Mouse (Mus musculus) limb, embryonic 14.5 days (tissue): ENCODE results near the gene Rap1gap2. TPM values are rescaled to one million over a fixed set of nuclear protein-coding genes. Genes with fewer than 3 reads are reported as not detected.

Experiments used
- ATAC-seq: fragments of 200-750 bp; cut with Nextera tagmentation; 2 replicates; pipeline ENCODE4 v1.8.0; 2017; ENCODE audit warnings: low read depth, moderate number of reproducible peaks, moderate TSS enrichment; ENCODE audit not compliant: low FRiP score
- DNase-seq: peaks from one replicate; pipeline ENCODE4 v3.0.0-alpha.2; 2015; ENCODE audit warnings: low spot score
- H3K27ac ChIP-seq: fragments of 300-500 bp; sonication (generic); replicated peaks from 2 replicates; pipeline ENCODE4 v1.5.1; 2014; ENCODE audit warnings: low read depth, mild to moderate bottlenecking, low read length, moderate library complexity, mixed read lengths
- H3K27me3 ChIP-seq: fragments of 300-500 bp; sonication (generic); 2 replicates; pipeline ENCODE4 v1.6.1; 2014; ENCODE audit warnings: low read length, mixed read lengths; ENCODE audit not compliant: control insufficient read depth, insufficient read depth
- H3K36me3 ChIP-seq: fragments of 300-500 bp; sonication (generic); 2 replicates; pipeline ENCODE4 v1.6.1; 2014; ENCODE audit warnings: mild to moderate bottlenecking, low read length, moderate library complexity, mixed read lengths; ENCODE audit not compliant: control insufficient read depth, insufficient read depth
- H3K4me1 ChIP-seq: fragments of 300-500 bp; sonication (generic); 2 replicates; pipeline ENCODE4 v1.6.1; 2014; ENCODE audit warnings: antibody characterized with exemption, low read length, mixed read lengths; ENCODE audit not compliant: control insufficient read depth, insufficient read depth
- H3K4me2 ChIP-seq: fragments of 300-500 bp; sonication (generic); replicated peaks from 2 replicates; pipeline ENCODE4 v1.6.1; 2014; ENCODE audit warnings: low read depth, mild to moderate bottlenecking, low read length, moderate library complexity; ENCODE audit not compliant: severe bottlenecking
- H3K4me3 ChIP-seq: fragments of 300-500 bp; sonication (generic); replicated peaks from 2 replicates; pipeline ENCODE4 v1.5.1; 2014; ENCODE audit warnings: low read length
- H3K9ac ChIP-seq: fragments of 300-500 bp; sonication (generic); 2 replicates; pipeline ENCODE4 v1.6.1; 2014; ENCODE audit warnings: mild to moderate bottlenecking, low read depth, low read length, moderate library complexity; ENCODE audit not compliant: severe bottlenecking
- H3K9me3 ChIP-seq: fragments of 300-500 bp; sonication (generic); 2 replicates; pipeline ENCODE4 v1.6.1; 2016; ENCODE audit warnings: low read length; ENCODE audit not compliant: control insufficient read depth
- POLR2A ChIP-seq: fragments of 200-500 bp; IDR thresholded peaks from 2 replicates; pipeline ENCODE4 v1.8.0; 2012; ENCODE audit warnings: inconsistent platforms, mild to moderate bottlenecking, moderate library complexity, borderline replicate concordance; ENCODE audit not compliant: insufficient read depth, insufficient read length; ENCODE audit errors: extremely low read depth
- WGBS: fragments of 180-500 bp; shearing (Covaris S2); extraction: QIAGEN DNeasy Blood & Tissue Kit; methylation state at CpG from one replicate; pipeline ENCODE4 v1.1.7; 2014; 5-methylcytosine and 5-hydroxymethylcytosine counted together
- polyA plus RNA-seq, 2 experiments: library from polyadenylated mRNA; depleted of rRNA in 1 of 2; stranded (reverse) in 1 of 2; unstranded in 1 of 2; fragments of >200 nt; fragmentation: Nextera tagmentation in 1 of 2; extraction: Ambion mirVana in 1 of 2; gene quantifications; 2 replicates each; pipeline versions ENCODE4 v1.2.1 to v1.2.3; 2012 to 2014

Gene Rap1gap2
- polyA plus RNA-seq, 2 experiments, result 1.1 to 4.1 TPM

GRCm38 (mm10) chr11:74478877-74479276 lies 131.8 kb downstream of the Rap1gap2 start:
- H3K9me3 ChIP-seq, result no peaks in the 10 kb centered on the region
- H3K9ac ChIP-seq, result no peak overlapping the region
- H3K27me3 ChIP-seq, result no peaks in the 10 kb centered on the region
- no peaks in the 10 kb centered on the region for H3K36me3 ChIP-seq
- no peak overlapping the region for H3K27ac ChIP-seq
- no peaks in the 10 kb centered on the region for H3K4me1 ChIP-seq
- ATAC-seq (no peak), DNase-seq (no peak)
- 87% methylated on average over 2 of the region's 2 CpGs for WGBS
- H3K4me3 ChIP-seq, result no peak overlapping the region
- H3K4me2 ChIP-seq, result no peak overlapping the region
- TF ChIP-seq POLR2A, result no peak

DNA sequence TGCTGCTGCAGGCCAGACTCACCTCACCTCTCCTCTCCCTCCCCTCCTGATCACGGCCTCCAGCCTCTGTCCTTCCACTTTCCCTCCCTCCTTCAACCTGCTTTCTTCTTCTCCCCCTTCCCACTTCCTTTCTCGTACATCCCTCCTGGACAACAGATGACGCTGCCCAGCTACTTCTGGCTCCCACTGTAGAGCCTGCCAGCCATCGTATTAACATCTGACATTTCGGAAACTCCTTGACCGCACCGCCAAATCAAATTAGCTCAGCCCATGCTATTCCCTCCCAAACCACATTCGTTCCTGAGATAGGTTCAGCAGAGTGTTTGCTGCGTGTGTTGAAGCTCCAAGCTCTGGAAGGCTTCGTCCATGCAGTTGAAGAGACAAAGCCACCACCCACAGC lies 138.0 kb downstream of the Rap1gap2 start:
- H3K9ac ChIP-seq, result no peak overlapping the region

DNA sequence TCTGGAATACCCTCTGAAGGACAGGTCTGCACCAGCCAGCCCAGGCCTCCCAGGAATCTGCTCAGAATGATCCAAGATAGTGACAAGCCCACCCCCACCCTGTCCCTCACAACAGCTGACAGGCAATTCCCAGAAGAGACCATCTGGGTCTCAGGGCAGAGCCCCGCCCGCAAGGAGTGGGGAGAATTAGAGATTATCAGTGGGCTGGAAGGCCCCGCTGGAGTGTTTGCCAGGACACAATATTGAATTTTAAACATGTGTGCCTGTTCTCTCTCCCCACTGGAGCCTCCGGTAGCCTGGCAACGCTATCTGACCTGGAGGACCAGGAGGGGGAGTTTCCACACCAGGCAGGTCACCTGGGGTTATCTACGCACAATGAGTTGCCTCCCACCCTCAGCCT lies 142.5 kb downstream of the Rap1gap2 start:
- DNase-seq (no peak), ATAC-seq (no peak; the same call in 1 of the 2 replicates)
- Histone ChIP-seq H3K36me3 (no peaks in the 10 kb centered on the region), H3K4me2 (no peak overlapping the region), H3K9ac (no peak overlapping the region), H3K4me3 (no peak overlapping the region), H3K27me3 (no peaks in the 10 kb centered on the region), H3K4me1 (no peaks in the 10 kb centered on the region), H3K27ac (no peak overlapping the region), H3K9me3 (no peaks in the 10 kb centered on the region)
- TF ChIP-seq POLR2A, result no peak
- 39% methylated on average over 6 of the region's 6 CpGs for WGBS

More for the DNA sequence above, 138.0 kb downstream of the Rap1gap2 start:
- Histone ChIP-seq H3K4me1 (no peaks in the 10 kb centered on the region), H3K27me3 (no peaks in the 10 kb centered on the region), H3K36me3 (no peaks in the 10 kb centered on the region), H3K4me3 (no peak overlapping the region), H3K4me2 (no peak overlapping the region), H3K9me3 (no peaks in the 10 kb centered on the region), H3K27ac (no peak overlapping the region)
- WGBS, result 81% methylated on average over 10 of the region's 10 CpGs
- ATAC-seq, result no peak
- DNase-seq, result no peak
- no peak for TF ChIP-seq POLR2A

- Histone ChIP-seq H3K27ac (no peak overlapping the region), H3K9me3 (no peaks in the 10 kb centered on the region), H3K4me3 (no peak overlapping the region), H3K4me2 (no peak overlapping the region), H3K36me3 (no peaks in the 10 kb centered on the region), H3K27me3 (no peaks in the 10 kb centered on the region), H3K4me1 (no peaks in the 10 kb centered on the region), H3K9ac (no peak overlapping the region)
- ATAC-seq (no peak), DNase-seq (no peak)
- no peak for TF ChIP-seq POLR2A
- 40% methylated on average over 7 of the region's 7 CpGs for WGBS
Measured at GRCm38 (mm10) chr11:74465712-74466111, 145.0 kb downstream of the Rap1gap2 start.

DNA sequence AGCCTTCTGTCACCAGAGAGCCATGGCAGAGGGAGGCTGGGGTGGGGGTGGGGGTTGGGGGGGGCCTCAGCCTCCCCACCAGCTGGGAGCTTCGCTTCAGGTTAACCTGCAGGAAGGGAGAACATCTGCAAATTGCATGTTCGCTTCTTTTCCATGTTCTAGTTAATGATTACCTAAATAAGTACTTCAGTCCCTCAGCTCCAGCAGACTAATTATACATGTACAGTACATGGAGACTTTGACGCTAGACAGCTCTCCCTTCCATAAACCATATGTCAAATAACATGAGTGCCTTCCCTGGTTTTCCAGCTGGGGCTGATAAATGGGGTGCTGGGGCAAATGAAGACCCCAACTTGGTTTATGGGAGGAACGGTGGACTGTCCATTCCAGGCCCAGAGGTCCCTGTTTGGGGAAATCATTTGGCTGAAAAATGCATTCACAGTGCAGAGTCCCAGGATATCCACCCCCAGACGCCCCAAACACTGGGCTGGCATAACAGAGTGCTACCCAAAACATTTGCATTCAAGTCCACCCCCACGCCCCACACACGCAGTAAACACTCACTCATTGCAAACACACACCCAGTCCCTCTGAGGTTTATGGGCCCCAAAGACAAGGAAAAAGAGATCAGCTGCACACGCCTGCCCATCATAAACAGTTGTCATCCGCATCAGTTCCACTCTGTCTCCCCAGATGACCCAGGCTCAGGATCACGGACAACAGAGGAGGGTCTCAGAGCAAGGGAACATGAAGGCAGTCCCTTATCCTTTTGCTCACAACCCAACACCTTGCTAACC lies 146.3 kb downstream of the Rap1gap2 start:
- Histone ChIP-seq H3K4me3 (no peak overlapping the region), H3K9ac (no peak overlapping the region), H3K27me3 (no peaks in the 10 kb centered on the region), H3K4me1 (no peaks in the 10 kb centered on the region), H3K9me3 (no peaks in the 10 kb centered on the region), H3K36me3 (no peaks in the 10 kb centered on the region), H3K27ac (no peak overlapping the region), H3K4me2 (no peak overlapping the region)
- DNase-seq, result no peak
- no peak for ATAC-seq
- 49% methylated on average over 10 of the region's 10 CpGs for WGBS
- TF ChIP-seq POLR2A, result no peak

DNA sequence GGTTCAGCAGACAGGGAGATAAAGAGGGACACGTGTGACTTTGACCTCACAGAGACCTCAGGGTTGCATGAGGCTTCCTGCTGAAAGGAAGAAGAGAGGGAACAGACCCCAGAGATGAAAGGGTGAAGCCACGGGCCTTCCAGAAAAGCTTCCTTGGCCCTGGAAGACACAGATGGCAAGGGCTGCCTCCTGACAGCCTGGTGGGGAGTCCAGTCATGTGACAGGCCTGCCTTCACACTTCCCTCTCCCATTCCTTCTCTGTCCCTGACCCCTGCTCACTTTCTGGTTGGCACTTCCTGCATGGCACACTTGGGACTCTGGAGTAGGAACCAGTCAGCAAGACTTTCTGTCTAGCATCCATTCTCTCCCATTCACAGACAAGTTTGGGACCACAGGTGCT lies 148.1 kb downstream of the Rap1gap2 start:
- DNase-seq, result no peak
- ATAC-seq, result no peak
- no peak overlapping the region for H3K27ac ChIP-seq
- no peaks in the 10 kb centered on the region for H3K36me3 ChIP-seq
- no peak overlapping the region for H3K4me3 ChIP-seq
- WGBS, result 33% methylated on average over 2 of the region's 2 CpGs
- H3K4me1 ChIP-seq, result no peaks in the 10 kb centered on the region
- no peak for TF ChIP-seq POLR2A
- H3K4me2 ChIP-seq, result no peak overlapping the region
- H3K9me3 ChIP-seq, result no peaks in the 10 kb centered on the region
- no peak overlapping the region for H3K9ac ChIP-seq
- H3K27me3 ChIP-seq, result no peaks in the 10 kb centered on the region
